Mouse (Mus musculus) gonadal fat pad, adult 2 months (tissue): ENCODE measurements around the gene Gm9495. TPM values are rescaled to one million over a fixed set of nuclear protein-coding genes. Genes with fewer than 3 reads are reported as not detected.
"Not testable (repeated sequence)": the region's sequence is repeated elsewhere in the genome, so short reads cannot be mapped to it uniquely, and the experiment has no call there.

Source experiments
- DNase-seq: peaks from one replicate; pipeline ENCODE4 v3.0.0-alpha.2; 2012; ENCODE audit warnings: low read depth
- polyA plus RNA-seq: library from polyadenylated mRNA; depleted of rRNA; stranded (reverse); fragments of >200 nt; gene quantifications from 2 replicates; pipeline ENCODE4 v1.2.3, GENCODE M21; 2012; rRNA removed

Gene Gm9495
- polyA plus RNA-seq = not detected in 2 replicates

GRCm38 (mm10) chr8:69453465-69453864 is at the start of gene Gm9495:
Gene Gm9495 (minus strand): TSS chr8:69453565.
- not testable (repeated sequence) for DNase-seq

- DNase-seq = not testable (repeated sequence)
These were observed 21.6 kb upstream of the Gm9495 start for GRCm38 (mm10) chr8:69474946-69475345.

GRCm38 (mm10) chr8:69420018-69420417 is 33.3 kb downstream of the Gm9495 start:
- not testable (repeated sequence) for DNase-seq

- DNase-seq = no peak
These were observed 39.0 kb downstream of the Gm9495 start for GRCm38 (mm10) chr8:69414326-69414725.

- DNase-seq = no peak
These were observed 48.6 kb downstream of the Gm9495 start for GRCm38 (mm10) chr8:69404768-69405167.

GRCm38 (mm10) chr8:69399956-69400443 is 53.4 kb downstream of the Gm9495 start:
- DNase-seq = no peak

- no peak for DNase-seq
These were observed 54.0 kb downstream of the Gm9495 start for GRCm38 (mm10) chr8:69399181-69399955.

GRCm38 (mm10) chr8:69396196-69396595 is 57.2 kb downstream of the Gm9495 start:
- no peak for DNase-seq

GRCm38 (mm10) chr8:69395050-69395789 is 58.1 kb downstream of the Gm9495 start:
- DNase-seq = peak; percentile 51

- DNase-seq = no peak
These were observed 69.0 kb downstream of the Gm9495 start for GRCm38 (mm10) chr8:69384361-69384760.

Other genes starting within 250 kb of the Gm9495 start
- 1.2 and 2.1 TPM in 2 replicates for gene Zfp930, start 244.5 kb downstream of the Gm9495 start, polyA plus RNA-seq
- gene D130040H23Rik, start 182.5 kb downstream of the Gm9495 start, polyA plus RNA-seq = 0.27 and 0.41 TPM in 2 replicates
- gene Gm7697, start 69.4 kb upstream of the Gm9495 start, polyA plus RNA-seq = not detected in 2 replicates
- 5.2 and 6.3 TPM in 2 replicates for gene Zfp868, start 172.0 kb upstream of the Gm9495 start, polyA plus RNA-seq
- 1.7 and 2.4 TPM in 2 replicates for gene Zfp964, start 200.9 kb upstream of the Gm9495 start, polyA plus RNA-seq